Mouse (Mus musculus): ENCODE data around the gene Tmem104.

Gene Tmem104

DNA sequence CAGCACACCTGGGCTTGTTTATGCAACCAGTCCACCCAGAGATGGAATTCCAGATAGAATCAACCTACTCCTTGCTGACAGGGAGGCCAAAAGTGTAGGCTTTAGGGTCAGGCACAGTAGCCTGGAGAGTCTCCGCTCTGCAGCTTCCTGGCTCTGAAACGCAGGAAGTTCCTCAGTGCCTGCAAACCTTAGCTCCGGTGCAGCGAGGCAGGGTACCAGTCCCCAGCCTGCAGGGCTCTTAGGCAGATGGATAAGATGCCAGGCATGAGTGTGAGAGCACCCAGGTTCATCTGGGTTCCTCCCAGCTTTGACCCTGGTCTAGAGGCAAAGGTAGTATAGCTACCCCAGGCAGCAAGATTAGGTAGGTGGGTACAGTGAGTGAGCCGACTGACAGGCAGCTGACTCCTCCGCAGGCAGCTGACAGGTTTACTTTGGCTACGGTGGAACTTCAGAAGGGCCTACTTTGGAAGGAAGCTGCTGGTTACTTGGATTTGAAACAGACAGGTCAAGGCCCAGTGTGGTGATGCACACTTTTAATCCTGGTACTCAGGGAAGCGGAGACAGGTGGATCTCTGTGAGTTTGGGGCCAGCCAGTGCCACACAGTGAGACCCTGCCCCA lies 19.5 kb upstream of the Tmem104 start:
- no peak for DNase-seq

DNA sequence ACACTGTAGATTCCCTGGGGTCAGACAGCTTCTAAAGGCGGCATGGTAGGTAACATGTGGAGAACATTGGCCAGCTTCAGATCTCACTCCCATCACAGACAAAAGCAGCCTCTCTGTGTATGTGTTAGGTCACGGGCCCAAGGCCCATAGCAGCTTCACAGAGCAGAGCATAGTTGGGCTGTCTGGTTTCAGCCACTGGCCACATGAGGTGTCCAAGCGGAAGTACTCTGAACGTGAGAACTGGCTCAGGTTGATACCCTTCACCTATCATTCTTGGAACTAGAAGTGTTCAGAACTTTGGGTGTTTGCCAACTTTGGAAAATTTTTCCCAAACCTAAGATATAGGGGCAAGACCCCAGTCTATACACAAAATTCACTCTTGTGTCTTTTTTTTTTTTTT lies 17.9 kb upstream of the Tmem104 start:
- no peak for DNase-seq

DNA sequence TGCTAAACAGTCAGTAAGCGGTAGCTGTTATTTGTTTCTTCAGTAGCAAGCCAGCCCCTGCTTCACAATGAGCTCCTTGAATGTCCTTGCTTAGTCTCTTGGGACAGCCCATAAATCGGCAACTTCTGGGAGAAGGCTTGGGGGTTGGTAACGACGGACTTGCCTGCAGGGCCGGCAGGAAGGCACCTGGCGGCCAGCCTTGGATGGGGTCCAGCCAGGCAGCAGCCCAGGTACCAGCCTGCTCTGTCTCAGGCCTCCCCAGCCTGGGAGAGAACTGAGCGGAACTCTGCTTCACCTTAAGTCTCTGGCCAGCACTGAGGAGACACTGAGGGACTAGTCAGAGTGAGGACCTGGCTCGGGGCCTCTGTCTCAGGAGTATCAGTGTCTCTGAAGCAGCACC lies 16.2 kb upstream of the Tmem104 start:
- no peak for DNase-seq

DNA sequence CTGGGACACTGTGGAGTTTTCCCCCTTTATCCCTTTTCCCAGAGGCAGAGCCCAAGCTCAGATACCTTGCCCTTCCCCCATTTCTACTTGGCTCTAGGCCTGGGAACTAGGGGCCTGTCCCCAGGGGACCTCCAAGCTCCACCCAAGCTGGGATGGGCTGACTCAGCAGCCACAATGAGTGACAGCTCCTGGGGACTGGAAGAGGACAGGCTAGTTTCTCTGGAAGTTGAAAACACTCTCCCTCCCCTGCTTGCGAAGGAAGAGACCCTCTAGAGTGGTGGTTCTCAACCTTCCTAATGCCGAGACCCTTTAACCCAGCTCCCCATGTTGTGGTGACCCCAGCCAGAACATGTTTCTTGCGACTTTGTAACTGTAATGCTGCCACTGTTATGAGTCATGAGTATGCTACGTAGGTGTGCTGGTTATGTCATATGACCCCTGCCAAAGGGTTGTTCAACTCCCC lies 14.4 kb upstream of the Tmem104 start:
- no peak for DNase-seq

DNA sequence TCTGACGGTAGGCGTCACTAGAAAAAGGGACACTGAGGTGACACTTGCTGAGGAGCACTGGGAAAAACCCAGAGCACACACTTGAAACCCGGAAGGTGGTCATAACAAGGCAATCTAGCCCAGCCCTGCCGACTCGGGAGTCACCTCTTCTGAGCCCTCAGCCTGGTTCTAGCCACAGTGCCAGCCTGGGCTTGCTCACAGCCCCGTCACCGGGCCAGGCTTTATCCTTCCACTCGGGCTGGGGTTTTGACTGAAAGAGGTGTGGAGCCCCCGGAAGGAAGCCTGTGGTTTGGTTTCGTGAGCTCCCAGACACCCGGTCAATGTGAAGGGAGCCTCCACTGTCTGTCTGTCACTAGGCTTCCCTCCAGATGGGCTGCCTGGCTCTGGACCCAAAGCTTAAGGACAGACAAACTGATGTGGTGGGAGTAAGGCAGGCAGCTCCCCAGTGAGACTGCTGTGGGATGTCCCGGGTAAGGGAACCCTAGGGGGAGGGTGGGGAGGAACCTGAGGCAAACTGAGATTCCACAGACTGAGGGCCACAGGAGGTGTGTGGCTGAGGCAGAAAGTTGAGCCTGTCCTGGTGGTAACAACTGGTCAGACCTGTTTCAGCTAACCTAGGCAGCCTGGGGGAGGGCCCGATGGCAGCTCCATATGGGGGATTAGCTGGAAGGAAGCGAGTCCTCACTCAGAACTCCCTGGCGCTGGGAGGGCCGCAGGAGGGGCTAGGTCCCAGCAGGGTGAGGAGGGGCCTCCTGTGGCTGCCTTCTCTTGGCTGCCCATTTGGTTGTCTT lies 13.5 kb upstream of the Tmem104 start:
- no peak for DNase-seq

DNA sequence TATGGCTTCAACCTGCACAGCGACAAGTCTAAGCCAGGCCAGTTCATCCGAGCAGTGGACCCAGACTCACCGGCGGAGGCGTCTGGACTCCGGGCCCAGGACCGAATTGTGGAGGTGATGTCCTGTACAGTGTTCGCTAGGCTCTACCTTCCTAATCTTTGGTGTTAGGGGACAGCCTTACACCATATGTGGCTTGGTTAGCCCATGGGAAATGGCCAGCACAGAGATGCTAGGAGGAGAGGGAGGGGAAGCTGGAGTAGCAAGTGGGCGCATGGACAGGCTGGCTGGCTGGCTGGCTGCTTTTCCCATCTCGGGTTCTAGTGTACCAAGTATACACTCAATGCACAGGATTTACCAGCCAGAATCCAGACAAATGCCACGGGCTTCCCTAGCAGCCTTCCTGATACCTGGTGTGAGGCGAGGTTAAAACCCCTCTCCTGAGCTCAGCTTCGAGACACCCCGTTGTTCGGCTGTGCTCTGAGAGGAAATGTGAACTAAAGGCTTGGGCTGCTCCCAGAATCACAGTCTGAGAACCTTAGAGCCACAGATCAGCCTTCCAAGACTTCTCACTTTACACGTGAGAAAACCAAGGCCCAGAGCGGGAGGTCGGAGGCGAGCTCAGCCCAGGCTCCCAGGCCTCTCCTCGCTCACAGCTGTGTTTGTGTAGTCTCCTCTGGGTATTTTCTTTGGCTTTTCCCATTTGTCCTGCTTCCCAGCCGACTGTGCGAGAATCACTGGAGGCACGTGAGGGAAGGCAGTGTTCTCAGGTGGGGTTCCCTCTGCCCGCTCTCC lies 10.7 kb upstream of the Tmem104 start:
- DNase-seq = no peak

DNA sequence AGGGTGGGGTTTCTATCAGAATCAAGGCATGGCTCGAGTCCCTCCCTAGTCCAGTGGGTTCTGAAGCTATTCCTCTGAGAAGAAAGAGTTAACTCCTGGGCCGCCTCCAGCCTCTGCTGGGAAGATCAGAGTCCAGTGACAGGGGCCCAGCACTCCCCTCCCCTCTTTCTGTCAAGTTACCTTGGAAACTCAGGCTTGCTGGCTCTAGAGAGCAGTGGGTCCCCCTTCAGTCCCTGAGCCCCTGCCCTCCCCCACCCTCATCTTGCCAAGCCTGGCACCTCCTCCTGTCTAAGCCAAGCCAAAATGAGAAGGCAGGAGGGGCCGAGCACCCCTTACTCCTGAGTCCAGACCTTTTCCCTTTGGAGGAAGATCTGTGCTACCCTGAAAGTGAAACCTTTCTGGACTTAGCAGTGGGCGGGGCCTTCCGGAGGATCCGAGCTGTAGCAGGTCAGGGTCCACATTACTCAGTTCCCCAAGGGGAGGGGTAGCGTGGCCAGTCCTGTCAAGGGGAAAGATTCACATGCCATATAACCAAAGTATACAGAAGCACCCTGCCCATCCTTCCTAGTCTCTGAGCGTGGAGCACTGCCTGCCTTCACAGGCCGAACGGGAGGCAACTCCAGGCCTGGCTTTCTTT lies 9.6 kb upstream of the Tmem104 start:
- no peak for DNase-seq

DNA sequence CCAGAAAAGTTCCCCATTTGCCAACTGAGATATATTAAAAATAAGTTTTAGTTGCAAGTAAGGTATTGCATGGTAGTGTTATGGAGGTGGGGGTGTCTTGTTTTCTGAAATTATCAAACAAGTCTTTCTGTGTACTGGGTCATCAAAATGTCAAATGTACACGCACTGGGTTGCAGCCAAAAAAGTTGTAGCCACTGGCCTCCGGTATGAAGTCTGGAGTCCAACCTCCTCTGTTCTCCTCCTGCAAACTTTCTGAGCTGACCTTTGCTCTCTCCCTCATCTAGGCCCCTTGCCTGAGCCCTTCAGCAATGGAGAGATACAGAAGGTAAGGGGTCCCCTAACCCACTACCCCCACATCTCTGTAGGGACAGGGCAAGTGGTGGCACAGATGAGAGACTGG lies 8.5 kb upstream of the Tmem104 start:
- no peak for DNase-seq

DNA sequence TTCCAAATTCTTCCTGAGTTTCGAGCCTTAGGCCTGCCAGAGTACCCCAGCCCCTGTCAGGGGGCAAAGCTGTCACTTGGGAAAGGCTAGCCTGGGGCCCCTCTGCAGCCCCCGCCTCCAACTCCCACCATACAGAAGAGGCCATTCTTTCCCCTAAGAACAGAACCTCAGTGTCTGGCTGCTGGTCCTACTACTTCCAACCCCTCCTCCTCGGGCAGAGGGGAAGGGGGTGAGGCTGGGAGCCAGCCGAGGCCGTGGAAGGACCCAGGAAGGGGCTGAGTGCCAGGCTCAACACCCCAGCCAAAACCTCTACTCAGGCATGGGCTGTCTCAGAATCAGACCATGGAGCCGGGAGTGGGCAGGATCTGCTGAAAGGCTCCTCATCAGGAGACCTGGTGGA lies 8.1 kb upstream of the Tmem104 start:
- DNase-seq = no peak

DNA sequence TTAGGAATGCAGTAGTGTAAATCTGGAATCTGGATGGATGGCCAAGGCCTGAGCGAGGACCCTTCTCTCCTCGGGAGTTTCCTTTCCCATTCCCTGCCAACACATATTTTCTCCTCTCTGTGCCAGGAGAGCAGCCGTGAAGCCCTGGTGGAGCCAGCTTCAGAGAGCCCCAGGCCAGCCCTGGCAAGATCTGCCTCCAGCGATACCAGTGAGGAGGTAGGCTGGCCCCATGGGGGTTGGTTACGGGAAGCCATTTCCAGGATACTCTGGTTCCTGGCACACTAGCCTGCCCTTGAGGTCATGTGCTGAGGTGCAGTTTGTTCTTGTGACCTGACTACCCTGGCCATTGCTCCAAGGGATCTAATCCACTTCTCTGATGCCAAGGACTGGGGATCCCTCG lies 7.4 kb upstream of the Tmem104 start:
- DNase-seq = no peak

DNA sequence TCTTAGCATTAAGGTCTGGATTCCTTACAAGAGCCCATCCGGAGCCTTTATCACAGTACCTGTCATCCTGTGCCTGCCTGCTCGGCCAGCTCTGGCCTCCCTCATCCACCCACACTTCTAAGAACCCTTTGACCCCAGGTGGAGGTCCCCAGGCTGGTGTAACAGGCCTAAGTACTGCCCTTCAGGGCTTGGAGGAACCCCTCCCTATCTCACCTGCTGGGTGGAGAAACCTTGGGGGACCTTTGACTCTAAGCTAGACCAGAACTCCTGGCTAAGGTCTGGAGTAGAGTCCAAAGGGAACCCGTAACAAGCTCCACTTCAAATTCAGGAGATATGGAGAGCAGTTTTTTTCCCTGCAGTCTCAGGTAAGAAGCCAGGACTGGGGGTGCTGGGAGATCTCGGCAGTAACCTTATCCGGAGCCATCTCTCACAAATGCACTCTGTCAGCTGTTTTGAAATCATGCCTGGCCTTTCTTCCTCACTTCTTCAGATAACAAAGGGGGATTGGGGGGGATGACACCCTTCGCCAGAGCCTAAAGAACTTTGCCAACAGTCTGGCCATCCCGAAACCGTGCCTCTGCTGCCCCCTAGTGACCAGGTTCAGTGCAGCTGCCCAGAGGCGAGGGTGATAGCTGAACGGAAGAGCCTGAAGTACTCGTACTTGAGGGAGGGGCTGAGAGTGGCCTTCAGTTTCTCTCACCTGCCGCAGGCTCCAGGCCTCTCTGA lies 5.2 kb upstream of the Tmem104 start:
- DNase-seq = peak; percentile 88

DNA sequence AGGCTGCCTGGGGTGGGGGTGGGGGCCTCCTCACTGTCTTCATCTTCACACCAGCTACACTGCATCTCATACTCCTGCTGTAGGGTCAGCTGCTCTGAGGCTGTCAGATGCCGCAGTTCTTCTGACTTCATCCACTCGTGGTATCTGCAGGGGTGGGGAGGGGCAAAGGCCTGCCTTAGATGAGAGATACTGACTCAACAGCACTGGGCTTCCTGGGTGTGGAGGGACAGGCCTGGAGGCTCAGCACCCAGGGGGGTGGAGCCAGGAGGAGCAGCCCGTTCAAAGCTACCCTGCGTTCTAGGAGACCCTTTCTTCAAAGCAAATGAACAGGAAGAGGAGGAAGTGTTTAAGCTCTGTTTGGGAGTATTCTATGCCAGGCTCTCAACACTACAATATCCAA lies 2.3 kb upstream of the Tmem104 start:
- no peak for DNase-seq

DNA sequence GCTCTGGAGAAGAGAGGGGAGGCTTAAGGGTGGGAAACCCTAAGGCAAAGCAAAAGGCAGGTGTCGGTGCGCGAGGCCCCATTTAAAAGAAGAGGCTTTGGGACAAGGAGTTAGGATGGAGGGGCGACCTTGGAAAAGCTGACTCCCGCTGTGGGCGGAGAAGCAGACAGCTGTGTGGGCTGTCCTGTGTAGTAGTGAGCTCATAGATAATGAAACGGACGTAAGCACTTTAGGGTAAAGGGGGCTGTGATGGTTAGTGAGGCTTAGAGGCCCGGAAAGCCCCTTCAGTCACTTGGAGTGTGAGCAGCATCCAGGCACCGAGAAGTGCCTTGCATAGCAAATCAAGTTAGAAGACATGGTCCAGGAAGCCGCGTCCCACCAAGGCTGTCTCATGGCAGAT lies 406 bp downstream of the Tmem104 start, which contains the start of gene Nat9:
TSS of gene Nat9 (minus strand) at position 167 of the 400 bp plus-strand sequence.
- DNase-seq = no peak

DNA sequence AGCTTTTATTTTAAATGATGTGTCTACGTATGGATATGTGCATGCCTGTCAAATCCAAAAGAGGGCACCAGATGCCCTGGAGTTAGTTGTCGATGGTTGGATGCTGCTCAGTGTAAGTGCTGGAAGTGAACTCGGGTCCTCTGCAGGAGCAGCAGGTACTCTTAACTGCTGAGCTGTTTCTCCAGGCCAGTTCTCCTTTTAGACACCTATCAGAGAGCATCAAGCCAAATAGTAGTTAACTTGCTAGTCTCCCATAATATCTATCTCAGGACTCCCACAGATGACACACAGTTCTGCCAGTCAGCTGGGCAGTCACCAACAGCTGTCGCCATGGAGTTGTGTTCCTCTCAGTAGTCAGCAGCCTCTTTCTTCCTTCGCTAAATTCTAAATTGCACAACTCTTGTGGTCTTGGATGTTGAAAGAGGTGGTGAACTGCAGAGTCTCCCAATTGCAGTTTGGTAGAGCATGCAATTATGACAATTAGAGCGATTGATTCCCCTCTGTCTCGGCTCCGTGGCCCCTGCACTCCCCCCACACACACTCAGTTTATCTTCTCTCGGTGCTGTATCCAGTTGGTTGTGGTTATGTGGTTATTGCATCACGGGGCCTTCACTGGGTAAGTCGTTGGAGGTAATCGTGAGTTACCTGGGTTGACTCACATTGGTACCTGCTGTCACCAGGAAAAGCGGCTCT lies 1.4 kb downstream of the Tmem104 start:
- DNase-seq = no peak

DNA sequence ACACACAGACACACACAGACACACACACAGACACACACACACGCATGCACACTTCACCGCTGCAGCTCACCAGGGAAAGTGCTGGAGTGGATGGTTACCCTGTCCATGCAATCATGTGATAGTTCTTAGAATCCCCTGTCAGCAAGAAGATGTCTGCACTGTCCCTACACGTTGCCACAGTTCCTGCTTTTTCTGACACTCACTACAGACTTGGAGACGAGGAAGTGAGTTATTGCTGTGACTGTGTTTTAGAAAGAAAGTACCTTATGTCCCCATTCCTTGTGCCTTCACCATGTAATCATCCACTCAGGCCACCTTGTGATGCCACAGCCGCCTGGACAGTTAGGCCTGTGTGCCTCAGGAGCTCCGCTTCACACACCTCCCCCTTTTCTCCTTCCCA lies 2.0 kb downstream of the Tmem104 start:
- no peak for DNase-seq

DNA sequence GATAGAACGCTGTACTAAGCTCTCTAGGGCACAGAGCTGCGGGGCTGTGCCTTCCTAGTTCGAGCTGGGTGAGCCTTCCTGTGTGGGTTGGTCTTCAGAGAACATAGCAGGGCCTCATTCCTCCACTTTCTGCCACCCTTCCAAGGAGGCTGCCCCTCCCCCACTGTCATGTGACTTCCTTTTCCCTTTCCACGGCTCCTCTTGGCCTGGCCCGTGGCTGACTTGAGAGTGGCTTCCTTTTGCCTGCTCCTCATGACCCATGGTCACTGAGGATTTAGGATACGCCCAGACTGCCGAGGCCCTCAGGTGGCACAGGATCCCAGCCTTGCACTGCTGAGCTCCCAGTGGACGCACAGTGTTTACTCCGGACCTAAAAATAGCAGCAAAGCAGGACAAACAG lies 4.9 kb downstream of the Tmem104 start:
- no peak for DNase-seq

DNA sequence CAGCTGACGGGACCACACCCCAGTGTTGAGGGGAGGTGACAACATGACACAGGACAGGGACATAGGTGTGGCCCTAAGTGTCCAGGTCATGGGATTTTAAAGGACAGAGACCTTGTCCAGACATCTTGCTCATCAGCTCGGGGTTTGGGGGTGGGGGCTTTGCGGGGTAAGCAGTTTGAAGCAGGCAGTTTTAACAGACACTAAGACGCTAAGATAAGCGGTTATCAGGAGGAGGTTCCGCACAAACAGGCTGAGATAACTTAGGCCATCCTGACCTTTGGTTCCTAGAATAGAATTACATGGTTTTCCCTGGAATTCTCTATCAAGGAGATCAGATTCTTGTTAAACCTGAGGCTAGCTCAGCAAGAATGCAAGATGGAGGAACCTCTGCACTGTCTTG lies 7.4 kb downstream of the Tmem104 start:
- DNase-seq = no peak

DNA sequence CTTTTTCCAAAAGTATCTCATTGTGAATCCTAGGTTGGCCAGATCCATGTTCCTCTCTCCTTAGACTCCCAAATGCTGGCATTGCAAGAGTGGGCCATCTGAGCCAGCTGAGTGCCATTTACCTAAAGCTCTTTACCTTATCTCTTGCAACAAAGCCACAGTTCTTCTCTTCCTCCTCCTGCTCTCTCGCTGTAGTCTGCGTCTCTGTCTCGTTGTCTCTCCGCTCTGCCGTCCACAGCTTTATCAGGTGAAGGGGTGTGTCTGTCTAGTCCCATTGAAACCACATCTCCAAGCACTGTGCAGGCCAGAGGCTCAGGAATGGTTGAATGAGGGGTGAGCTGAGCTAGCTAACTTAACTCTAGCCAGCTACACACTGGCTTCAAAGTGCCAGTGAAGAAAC lies 8.6 kb downstream of the Tmem104 start:
- DNase-seq = no peak

DNA sequence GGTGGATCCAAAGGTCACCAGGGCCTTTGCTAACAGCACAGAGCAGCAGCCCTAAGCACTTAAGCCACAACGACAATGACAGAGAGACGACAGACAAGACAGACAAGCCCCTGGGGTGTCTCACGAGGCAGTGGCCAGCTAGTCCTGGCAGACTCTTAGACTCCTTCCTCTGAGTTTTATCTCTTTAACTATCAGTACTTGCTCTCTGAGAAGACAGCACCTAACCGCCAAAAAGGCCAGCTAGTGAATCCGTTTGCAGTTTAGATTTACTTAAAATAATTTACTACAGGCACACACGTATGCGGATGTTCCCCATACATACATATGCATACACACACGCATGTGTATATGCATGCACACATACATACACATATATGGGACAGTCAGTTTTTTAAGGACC lies 10.3 kb downstream of the Tmem104 start:
- DNase-seq = no peak

DNA sequence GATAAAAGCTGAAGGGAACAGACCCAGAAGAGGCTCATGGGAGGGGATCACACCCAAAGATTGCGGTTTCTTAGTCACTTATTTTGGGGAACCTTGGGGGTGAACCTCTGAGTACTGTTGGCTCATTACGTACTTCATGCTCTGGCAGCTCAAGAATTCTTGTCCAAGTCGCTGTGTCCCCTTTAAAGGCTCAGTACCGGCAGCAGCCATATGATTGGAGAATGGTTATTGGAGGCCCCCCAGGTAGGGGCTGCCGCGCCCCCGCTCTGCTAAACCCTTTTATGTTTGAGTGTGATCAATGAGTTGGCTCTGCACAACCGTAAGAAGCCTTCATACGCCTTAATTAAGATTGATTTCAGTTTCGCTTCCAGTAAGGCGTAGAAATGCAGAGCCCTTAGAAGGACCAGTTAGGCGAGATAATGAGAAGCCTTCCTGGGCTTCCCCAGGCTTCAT lies 11.7 kb downstream of the Tmem104 start:
- DNase-seq = no peak

DNA sequence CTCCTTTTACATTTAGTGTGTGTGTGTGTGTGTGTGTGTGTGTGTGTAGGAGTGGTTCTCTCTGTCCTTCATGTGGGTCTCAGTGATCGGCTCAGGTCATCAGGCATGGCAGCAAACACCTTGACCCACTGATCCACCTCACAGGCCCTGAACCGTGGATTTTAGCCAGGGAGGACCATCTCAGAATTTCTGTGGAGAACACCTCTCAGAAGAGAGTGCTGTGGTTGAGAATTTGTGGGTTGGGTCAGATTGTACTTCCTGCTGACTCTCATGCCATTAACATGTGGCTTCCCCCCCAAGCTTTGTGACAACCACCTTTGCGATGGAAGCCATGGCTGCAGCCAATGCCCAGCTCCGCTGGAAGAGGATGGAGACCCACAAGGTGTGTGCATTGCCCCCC lies 13.2 kb downstream of the Tmem104 start:
- no peak for DNase-seq

DNA sequence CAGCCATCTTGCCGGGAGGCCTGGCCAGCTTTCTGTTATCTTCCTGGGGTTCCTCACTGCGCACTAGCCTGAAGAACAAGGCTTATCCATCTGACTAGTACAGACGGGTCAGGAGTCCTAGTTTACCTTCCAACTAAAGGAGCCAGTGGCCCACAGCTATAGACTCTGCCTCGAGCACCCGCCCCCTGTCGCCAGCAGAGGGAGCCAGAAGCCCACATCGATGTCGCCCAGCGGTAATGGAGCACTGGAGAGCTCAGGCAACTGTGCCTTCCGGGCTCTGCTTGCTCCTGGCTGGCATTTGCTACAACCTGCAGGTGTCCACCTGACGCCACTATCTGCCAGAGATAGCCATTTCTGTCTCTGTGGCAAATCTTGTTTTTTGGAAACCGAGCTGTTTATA lies 15.0 kb downstream of the Tmem104 start:
- peak; percentile 94 for DNase-seq

Data from cerebellum, adult 8-10 months (tissue).